14 mouse cellular contexts compared by ENCODE assay signal in the genomic region with DNA sequence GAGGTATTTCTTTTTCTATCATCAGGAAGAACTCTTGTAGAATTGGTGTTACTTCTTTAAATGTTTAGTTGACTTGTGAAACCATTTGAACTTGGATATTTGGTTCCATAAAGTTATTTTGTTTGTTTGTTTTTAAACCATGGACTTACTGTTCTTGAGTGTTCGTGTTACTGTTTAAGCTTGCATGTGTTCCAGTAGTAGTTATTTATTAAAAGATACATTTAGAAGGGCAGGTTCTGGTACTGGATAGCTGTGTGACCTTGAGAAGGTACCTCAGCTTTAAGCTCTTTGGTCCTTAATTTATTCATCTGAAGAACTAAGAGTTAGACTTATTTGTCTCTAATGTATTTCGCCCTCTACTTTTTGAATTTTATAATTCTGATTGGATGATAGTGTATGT.
"Had no signal": no experiment of that assay in that cellular context is flagged by ENCODE, and none has a peak within 500 bp of the region (broad histone marks: within the 10 kb centered on the region; RNA-seq: fewer than 3 reads in every experiment).

No protein-coding gene starts in this region.

- H3K9me3 ChIP-seq: neural tube, embryonic 13.5 days; neural tube, embryonic 15.5 days; stomach, embryonic 15.5 days had no signal

- DNase-seq: right cerebral cortex, adult 18-20 months; right cerebral cortex, postnatal 14 days; right cerebral cortex, postnatal 4 days; spleen, adult 18-20 months; thymus, adult 18-20 months; thymus, adult 2 months; thymus, postnatal 14 days; thymus, postnatal 25 days; thymus, postnatal 36 days; thymus, postnatal 4 days had no signal

- H3K4me3 ChIP-seq: neural tube, embryonic 13.5 days; neural tube, embryonic 15.5 days; stomach, embryonic 15.5 days had no signal

- H3K36me3 ChIP-seq: neural tube, embryonic 13.5 days; neural tube, embryonic 15.5 days; stomach, embryonic 15.5 days had no signal

- H3K27me3 ChIP-seq: neural tube, embryonic 13.5 days; neural tube, embryonic 15.5 days; stomach, embryonic 15.5 days had no signal

- H3K9ac ChIP-seq: neural tube, embryonic 13.5 days; neural tube, embryonic 15.5 days; stomach, embryonic 15.5 days had no signal

- H3K4me2 ChIP-seq: neural tube, embryonic 13.5 days; neural tube, embryonic 15.5 days; stomach, embryonic 15.5 days had no signal

- H3K27ac ChIP-seq: neural tube, embryonic 13.5 days; neural tube, embryonic 15.5 days; stomach, embryonic 15.5 days; stomach, postnatal 0 days had no signal

- H3K4me1 ChIP-seq: stomach, embryonic 15.5 days had no signal
